Mouse (Mus musculus): ENCODE measurements at regions not wholly inside any gene's neighbourhood (a gene's known extent, or its start where the extent isn't known, plus 50 kb on each side); places are given as distances from the start of the nearest gene placed in this dataset.

DNA sequence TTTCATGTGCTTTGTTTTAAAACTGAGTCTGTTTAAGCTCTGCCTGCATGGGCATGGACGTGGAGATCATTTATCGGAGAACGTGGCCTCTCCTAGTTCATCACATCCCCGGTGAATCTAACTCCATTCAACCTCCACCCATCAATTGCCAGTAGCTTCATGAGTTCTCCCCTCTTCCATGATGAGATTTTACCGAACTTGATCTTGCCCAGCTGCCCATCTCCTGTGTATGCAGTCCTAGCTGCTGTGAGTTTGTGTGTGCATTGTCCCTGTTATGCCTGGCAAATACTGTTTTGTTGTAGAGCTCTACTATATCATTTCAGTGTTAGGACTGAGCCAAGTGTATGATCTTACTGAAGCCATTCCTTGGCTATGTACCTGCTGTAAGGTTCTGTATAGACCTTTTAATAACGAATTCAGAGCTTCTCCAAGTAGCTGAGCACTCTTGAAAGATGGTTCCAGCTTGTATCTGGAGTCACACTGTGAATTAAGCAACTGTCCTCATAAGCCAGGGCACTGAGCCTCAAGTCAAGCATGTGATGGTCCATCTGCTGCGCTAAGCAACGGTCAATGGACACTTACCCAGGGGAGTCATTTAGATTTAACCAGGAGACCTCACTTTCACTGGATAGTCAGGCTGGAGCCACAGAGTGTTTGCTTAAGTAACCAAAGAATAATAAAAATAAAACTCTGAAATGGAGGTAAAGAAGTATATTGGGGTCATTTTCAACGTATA, 484.5 kb downstream of the Ptprc start:
- no peaks in the 10 kb centered on the region for H3K36me3 ChIP-seq
- WGBS: 90% methylated on average over 9 of the region's 9 CpGs
- DNase-seq (ENCODE audit: low spot score): no peak
- H3K27ac ChIP-seq (replicated peaks): no peak overlapping the region
- no peaks in the 10 kb centered on the region for H3K27me3 ChIP-seq (ENCODE audit: low read depth, poor library complexity, severe bottlenecking)
- H3K9me3 ChIP-seq (replicated peaks): no peaks in the 10 kb centered on the region
- H3K4me3 ChIP-seq: no peak overlapping the region
- H3K4me1 ChIP-seq: peaks cover 4% of the 10 kb centered on the region; the same call in 1 of the 2 replicates

DNA sequence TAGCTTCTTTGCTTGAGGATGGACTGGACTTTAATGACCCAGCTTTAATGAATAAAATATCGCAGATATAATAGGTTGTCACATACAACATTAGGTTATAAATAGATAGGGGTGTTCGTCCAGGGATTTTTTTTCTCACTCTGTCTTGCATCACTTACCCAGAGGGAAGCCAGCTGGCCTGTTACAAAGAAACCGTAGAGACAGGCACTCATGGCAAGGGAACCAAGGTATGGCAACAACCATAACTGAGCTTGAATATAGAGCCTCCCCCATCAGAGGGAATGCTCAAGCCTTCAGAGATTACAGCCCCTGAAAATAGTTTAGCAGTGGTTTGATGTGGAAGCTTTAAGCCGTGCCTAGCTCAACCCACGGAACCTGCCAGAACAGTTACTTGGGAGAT, 504.9 kb downstream of the Ptprc start:
- DNase-seq (ENCODE audit: low spot score): no peak
- Histone ChIP-seq H3K9me3 (replicated peaks) (no peaks in the 10 kb centered on the region), H3K27me3 (ENCODE audit: low read depth, poor library complexity, severe bottlenecking) (no peaks in the 10 kb centered on the region), H3K36me3 (no peaks in the 10 kb centered on the region), H3K27ac (replicated peaks) (no peak overlapping the region), H3K4me3 (no peak overlapping the region), H3K4me1 (no peaks in the 10 kb centered on the region)
- whole genome bisulfite sequencing: 93% methylated on average over 5 of the region's 5 CpGs

DNA sequence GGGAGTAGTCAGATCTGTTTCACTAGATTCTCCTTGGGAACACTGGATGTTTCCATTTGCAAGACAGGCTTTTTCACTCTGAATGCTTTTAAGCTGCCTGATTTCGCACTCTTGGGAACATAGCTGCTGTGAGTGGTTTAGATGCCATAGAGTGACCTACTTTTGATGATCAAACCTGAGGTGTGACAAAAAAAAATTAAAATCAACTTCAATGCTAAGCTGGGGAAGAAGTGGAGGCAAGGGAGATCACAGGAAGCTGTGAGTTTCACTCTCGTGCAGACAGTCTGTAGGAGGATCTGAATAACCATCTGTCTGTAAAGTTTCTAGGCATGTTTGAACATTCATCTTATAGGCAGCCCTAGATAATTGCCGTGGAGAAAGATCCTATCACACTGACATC, 505.7 kb downstream of the Ptprc start:
- 92% methylated on average over 3 of the region's 3 CpGs for WGBS
- no peak for DNase-seq (ENCODE audit: low spot score)

DNA sequence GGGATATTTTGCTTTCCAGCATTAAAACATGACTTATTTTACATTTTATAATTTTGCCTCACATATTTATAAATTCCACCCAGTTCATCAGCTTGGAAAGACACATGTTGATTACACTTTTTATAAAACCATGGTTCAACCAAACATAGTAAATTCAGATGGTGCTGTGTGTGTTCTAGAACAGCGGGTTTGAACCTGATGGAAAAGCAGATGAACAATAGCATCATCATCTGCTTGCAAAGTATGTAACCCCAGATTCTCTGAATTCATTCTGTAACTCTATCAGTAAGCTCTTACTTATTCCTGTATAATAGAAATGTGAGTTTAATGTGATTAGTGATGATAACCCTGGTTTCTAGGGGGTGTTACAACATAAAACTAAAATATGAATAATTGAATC, 517.4 kb downstream of the Ptprc start:
- H3K9me3 ChIP-seq (replicated peaks): no peaks in the 10 kb centered on the region
- H3K27ac ChIP-seq (replicated peaks): peak overlapping the region; percentile 83; the same call in 1 of the 2 replicates
- peaks cover 39% of the 10 kb centered on the region for H3K4me1 ChIP-seq
- 95% methylated on average over 1 of the region's 1 CpGs for WGBS
- H3K27me3 ChIP-seq (ENCODE audit: low read depth, poor library complexity, severe bottlenecking): no peaks in the 10 kb centered on the region
- no peak for DNase-seq (ENCODE audit: low spot score)
- no peak overlapping the region for H3K4me3 ChIP-seq
- no peaks in the 10 kb centered on the region for H3K36me3 ChIP-seq

More for the DNA sequence above, 505.7 kb downstream of the Ptprc start:
- H3K4me1 ChIP-seq: no peaks in the 10 kb centered on the region
- no peak overlapping the region for H3K4me3 ChIP-seq
- no peaks in the 10 kb centered on the region for H3K36me3 ChIP-seq
- H3K27me3 ChIP-seq (ENCODE audit: low read depth, poor library complexity, severe bottlenecking): no peaks in the 10 kb centered on the region
- H3K27ac ChIP-seq (replicated peaks): no peak overlapping the region
- H3K9me3 ChIP-seq (replicated peaks): no peaks in the 10 kb centered on the region

DNA sequence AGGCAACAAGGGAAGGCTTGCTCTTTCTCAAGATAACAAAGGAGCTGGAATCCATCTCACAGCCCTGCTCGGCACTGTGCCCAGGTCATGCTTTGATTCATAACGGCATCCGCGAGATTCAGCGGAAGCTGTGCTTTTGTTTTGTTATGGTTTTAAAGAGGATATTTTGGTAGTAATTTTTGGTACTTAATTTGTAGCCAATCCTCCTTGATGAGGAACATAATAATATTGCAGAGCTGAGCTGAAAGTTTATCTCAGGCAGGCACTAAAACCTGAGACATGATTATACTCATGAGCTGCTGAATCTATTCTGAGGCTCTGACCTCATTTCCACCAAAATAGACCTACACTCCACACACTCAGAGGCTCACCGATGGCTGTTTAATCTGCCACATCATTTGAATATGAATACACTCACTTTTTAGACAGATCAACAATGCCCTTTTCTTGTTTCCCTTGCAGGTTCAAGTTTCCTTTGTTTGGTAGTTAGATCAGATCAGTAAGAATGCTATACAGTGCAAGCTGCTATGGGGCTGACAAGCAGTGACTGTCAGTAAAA, 518.5 kb downstream of the Ptprc start:
- peak; percentile 40 for DNase-seq (ENCODE audit: low spot score)
- Histone ChIP-seq H3K36me3 (no peaks in the 10 kb centered on the region), H3K27me3 (ENCODE audit: low read depth, poor library complexity, severe bottlenecking) (no peaks in the 10 kb centered on the region), H3K4me1 (peaks cover 41% of the 10 kb centered on the region), H3K4me3 (peak overlapping the region; percentile 27), H3K9me3 (replicated peaks) (no peaks in the 10 kb centered on the region), H3K27ac (replicated peaks) (peak overlapping the region; percentile 83)
- WGBS: 38% methylated on average over 6 of the region's 6 CpGs

DNA sequence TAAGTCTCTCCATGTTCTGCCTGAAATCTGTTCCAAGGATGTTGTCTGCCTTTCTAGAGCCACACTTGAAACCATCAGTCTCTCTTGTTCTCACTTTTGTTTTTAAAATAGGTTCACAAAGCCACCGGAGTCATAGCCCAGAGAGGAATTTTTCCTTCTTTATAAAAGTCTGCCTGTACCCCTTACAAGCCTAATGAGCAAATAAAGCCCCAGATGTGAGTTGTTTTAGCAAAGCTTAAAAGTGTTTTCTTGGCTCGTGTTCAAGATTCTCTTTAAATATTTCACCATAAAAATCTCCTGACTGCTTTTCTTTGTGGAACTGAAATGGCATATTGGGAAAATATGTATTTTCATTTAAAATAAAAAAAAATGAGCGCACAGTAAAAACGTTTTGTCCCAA, 521.3 kb downstream of the Ptprc start:
- Histone ChIP-seq H3K27ac (replicated peaks) (peak overlapping the region; percentile 30; the same call in 1 of the 2 replicates), H3K9me3 (replicated peaks) (no peaks in the 10 kb centered on the region), H3K4me3 (no peak overlapping the region), H3K27me3 (ENCODE audit: low read depth, poor library complexity, severe bottlenecking) (no peaks in the 10 kb centered on the region), H3K36me3 (no peaks in the 10 kb centered on the region), H3K4me1 (peaks cover 46% of the 10 kb centered on the region)
- no peak for DNase-seq (ENCODE audit: low spot score)
- 73% methylated on average over 4 of the region's 4 CpGs for WGBS

DNA sequence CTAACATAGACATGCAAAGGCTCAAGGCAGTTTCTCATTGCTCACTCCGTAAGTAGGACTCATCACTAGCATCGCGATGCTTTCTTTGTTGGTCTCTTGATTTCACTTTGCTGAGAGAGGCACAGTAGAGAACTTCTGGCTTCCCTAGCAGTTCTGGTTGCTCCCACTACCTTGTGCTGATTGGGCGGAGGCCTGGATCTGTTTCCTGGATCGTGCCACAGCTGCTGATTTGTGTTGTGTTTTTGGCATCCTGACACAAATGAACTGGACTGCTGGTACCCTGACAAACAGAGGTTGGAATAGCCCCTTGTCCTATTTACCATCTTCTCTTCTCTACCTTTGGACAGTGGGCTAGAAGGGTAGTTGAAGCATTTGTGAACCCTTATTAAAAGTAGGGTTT, 522.0 kb downstream of the Ptprc start:
- DNase-seq (ENCODE audit: low spot score): no peak
- Histone ChIP-seq H3K27me3 (ENCODE audit: low read depth, poor library complexity, severe bottlenecking) (no peaks in the 10 kb centered on the region), H3K4me3 (no peak overlapping the region), H3K27ac (replicated peaks) (peak overlapping the region; percentile 64), H3K36me3 (no peaks in the 10 kb centered on the region), H3K4me1 (peaks cover 46% of the 10 kb centered on the region), H3K9me3 (replicated peaks) (no peaks in the 10 kb centered on the region)
- 84% methylated on average over 5 of the region's 5 CpGs for WGBS

DNA sequence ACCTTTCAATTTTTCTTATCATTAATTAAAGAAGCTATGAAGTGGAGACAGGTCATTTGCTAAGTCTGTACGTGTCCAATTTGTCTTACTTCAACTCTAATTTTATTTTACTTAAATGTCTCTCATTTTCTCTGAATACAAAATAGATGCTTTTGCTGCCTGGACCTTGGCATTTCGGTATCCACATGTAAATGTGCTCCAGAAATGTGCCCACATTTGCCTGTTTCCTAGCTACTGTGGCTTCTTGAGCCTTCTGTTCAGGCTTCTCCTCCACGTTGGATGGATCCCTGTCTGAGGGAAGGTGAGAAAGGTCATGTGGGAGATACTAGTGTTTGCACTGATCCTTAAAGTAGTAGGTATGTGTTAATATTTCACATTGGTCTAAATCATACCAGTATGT, 524.9 kb downstream of the Ptprc start:
- Histone ChIP-seq H3K27me3 (ENCODE audit: low read depth, poor library complexity, severe bottlenecking) (no peaks in the 10 kb centered on the region), H3K4me3 (no peak overlapping the region), H3K27ac (replicated peaks) (0 out of 2 replicates have a peak overlapping the region, but pooled peaks have one; percentile 23), H3K9me3 (replicated peaks) (no peaks in the 10 kb centered on the region), H3K4me1 (peaks cover 25% of the 10 kb centered on the region), H3K36me3 (no peaks in the 10 kb centered on the region)
- DNase-seq (ENCODE audit: low spot score): no peak
- 69% methylated on average over 3 of the region's 3 CpGs for WGBS

DNA sequence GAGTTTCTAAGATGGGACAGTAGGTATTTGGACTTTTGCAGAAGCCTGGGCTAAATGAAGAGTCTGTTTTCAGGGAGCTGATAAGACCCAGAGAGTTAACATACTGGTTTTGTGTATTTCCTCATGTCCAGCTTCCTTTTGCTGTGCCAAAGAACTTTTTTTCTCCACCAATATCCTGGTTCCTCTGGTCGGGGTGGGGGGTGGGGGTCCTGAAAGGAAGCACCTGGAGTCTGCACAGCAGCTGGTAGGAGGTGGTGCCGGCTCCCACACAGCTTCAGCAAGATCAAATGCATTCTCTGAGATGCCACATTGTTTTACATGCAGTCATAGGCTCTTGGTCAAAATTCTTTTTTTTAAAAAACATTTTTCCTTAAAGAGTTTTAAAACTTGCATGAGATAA, 525.4 kb downstream of the Ptprc start:
- Histone ChIP-seq H3K9me3 (replicated peaks) (no peaks in the 10 kb centered on the region), H3K4me3 (no peak overlapping the region), H3K27ac (replicated peaks) (no peak overlapping the region), H3K27me3 (ENCODE audit: low read depth, poor library complexity, severe bottlenecking) (no peaks in the 10 kb centered on the region), H3K4me1 (peaks cover 25% of the 10 kb centered on the region), H3K36me3 (no peaks in the 10 kb centered on the region)
- WGBS: 39% methylated on average over 2 of the region's 2 CpGs
- DNase-seq (ENCODE audit: low spot score): no peak

DNA sequence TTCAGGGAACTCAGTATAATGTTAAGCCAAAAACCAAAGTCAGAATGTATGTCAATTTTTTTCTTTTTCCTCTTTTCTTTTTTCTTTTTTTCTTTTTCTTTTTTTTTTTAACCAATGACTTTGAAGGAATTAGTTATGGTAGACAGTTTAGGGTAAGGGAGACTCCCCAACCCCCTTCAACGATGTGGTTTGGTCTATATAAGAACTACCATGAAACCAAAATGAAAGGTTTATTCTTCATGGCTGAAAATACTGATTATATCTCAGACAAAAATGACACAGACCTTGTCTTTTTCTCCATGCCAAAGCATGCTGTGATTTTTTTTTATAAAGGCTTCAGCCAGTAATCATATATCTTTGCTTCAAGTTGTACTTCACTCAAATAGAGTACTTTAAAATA, 526.7 kb downstream of the Ptprc start:
- H3K4me1 ChIP-seq: peaks cover 17% of the 10 kb centered on the region
- H3K4me3 ChIP-seq: no peak overlapping the region
- no peak for DNase-seq (ENCODE audit: low spot score)
- no peaks in the 10 kb centered on the region for H3K36me3 ChIP-seq
- no peaks in the 10 kb centered on the region for H3K9me3 ChIP-seq (replicated peaks)
- WGBS: 85% methylated on average over 1 of the region's 1 CpGs
- no peaks in the 10 kb centered on the region for H3K27me3 ChIP-seq (ENCODE audit: low read depth, poor library complexity, severe bottlenecking)
- H3K27ac ChIP-seq (replicated peaks): no peak overlapping the region

DNA sequence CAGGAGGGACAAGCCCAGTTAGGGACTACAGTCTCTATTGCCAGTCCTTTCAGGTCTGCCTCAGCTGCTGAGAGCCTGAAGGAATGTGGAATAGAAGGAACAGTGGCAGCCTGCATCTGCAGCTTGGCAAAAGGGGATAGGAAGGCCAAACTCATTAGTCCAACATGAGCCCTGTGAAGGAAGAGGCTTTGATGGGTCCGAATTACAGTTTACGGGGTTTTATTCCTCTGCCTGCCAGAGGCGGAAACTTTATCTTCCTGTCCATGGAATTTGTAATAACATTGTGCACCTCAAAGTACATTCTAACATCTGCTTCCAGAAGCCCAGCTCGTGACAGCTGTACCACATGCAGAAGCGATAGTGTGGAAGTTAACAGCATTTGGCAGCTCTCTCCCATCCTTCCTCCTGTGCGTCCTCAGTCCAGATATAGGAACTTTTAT, 530.9 kb downstream of the Ptprc start:
- H3K27ac ChIP-seq (replicated peaks): no peak overlapping the region
- WGBS: 82% methylated on average over 6 of the region's 6 CpGs
- no peaks in the 10 kb centered on the region for H3K36me3 ChIP-seq
- H3K27me3 ChIP-seq (ENCODE audit: low read depth, poor library complexity, severe bottlenecking): no peaks in the 10 kb centered on the region
- no peaks in the 10 kb centered on the region for H3K9me3 ChIP-seq (replicated peaks)
- DNase-seq (ENCODE audit: low spot score): no peak
- H3K4me3 ChIP-seq: no peak overlapping the region
- peaks cover 21% of the 10 kb centered on the region for H3K4me1 ChIP-seq

DNA sequence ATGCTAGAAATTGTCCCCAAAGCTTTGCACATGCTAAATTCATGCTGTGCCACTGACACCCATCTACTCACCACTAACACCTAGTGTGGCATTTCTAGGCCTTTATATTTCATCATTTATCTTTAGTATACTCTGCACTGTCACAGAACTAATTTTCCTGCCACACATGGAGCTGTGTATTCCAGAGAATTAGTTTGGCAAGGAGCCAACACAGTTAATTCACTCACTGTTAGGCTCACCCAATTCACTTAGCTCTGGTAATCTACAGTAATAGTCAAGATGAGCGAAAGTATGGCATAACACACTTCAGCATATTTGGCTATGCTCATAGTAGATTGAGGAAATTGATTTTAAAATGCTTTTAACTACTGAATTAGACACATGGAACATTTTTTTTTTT, 532.0 kb downstream of the Ptprc start:
- no peak overlapping the region for H3K27ac ChIP-seq (replicated peaks)
- WGBS: 90% methylated on average over 1 of the region's 1 CpGs
- no peak overlapping the region for H3K4me3 ChIP-seq
- peaks cover 23% of the 10 kb centered on the region for H3K4me1 ChIP-seq
- H3K27me3 ChIP-seq (ENCODE audit: low read depth, poor library complexity, severe bottlenecking): no peaks in the 10 kb centered on the region
- no peaks in the 10 kb centered on the region for H3K36me3 ChIP-seq
- H3K9me3 ChIP-seq (replicated peaks): no peaks in the 10 kb centered on the region
- DNase-seq (ENCODE audit: low spot score): no peak

DNA sequence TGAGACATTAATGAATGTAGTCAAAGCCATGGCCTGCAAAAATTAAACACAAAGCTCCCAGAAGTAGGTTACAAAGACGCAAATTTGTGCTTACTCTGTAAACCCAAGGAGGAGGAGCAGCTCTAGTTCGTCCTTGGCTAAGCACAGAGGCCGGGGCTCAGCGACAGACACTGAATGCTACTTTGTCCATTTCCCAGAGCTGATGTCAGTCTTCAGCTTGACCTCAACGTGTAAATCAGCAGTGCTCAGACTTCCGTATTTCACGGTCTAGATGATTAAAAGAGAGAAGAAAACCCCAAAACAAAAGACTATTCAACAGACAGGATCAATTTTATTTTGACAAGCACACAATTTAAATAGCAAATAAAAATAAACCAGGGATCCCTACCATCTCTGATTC, 534.7 kb downstream of the Ptprc start:
- H3K36me3 ChIP-seq: no peaks in the 10 kb centered on the region
- H3K9me3 ChIP-seq (replicated peaks): no peaks in the 10 kb centered on the region
- WGBS: 16% methylated on average over 7 of the region's 7 CpGs
- H3K4me1 ChIP-seq: peaks cover 41% of the 10 kb centered on the region
- DNase-seq (ENCODE audit: low spot score): no peak
- H3K4me3 ChIP-seq: no peak overlapping the region
- H3K27me3 ChIP-seq (ENCODE audit: low read depth, poor library complexity, severe bottlenecking): no peaks in the 10 kb centered on the region
- H3K27ac ChIP-seq (replicated peaks): peak overlapping the region; percentile 55

All from midbrain, embryonic 10.5 days (tissue).